Mouse (Mus musculus) intestine, embryonic 16.5 days (tissue): Measurements from ENCODE around the gene Golga5. TPM values are rescaled to one million over a fixed set of nuclear protein-coding genes. Genes with fewer than 3 reads are reported as not detected.

Experiments
- ATAC-seq: fragments of 200-750 bp; cut with Nextera tagmentation; 2 replicates; pipeline ENCODE4 v1.8.0; 2017; ENCODE audit warnings: moderate TSS enrichment, moderate library complexity
- H3K27ac ChIP-seq: fragments of 300-500 bp; sonication (generic); 2 replicates; pipeline ENCODE4 v1.5.1; 2014; ENCODE audit warnings: mild to moderate bottlenecking, low read length
- H3K27me3 ChIP-seq: fragments of 300-500 bp; sonication (generic); replicated peaks from 2 replicates; pipeline ENCODE4 v1.6.1; 2014; ENCODE audit warnings: low read length, control low read depth, mixed read lengths; ENCODE audit not compliant: control insufficient read depth, insufficient read depth
- H3K36me3 ChIP-seq: fragments of 300-500 bp; sonication (generic); 2 replicates; pipeline ENCODE4 v1.6.1; 2014; ENCODE audit warnings: low read length, control low read depth; ENCODE audit not compliant: control insufficient read depth, insufficient read depth
- H3K4me1 ChIP-seq: fragments of 300-500 bp; sonication (generic); 2 replicates; pipeline ENCODE4 v1.6.1; 2014; ENCODE audit warnings: low read length, control low read depth, mixed read lengths; ENCODE audit not compliant: control insufficient read depth, insufficient read depth
- H3K4me2 ChIP-seq: fragments of 300-500 bp; sonication (generic); 2 replicates; pipeline ENCODE4 v1.6.1; 2014; ENCODE audit warnings: low read depth, low read length, control low read depth
- H3K4me3 ChIP-seq: fragments of 300-500 bp; sonication (generic); 2 replicates; pipeline ENCODE4 v1.5.1; 2014; ENCODE audit warnings: mild to moderate bottlenecking, low read length
- H3K9ac ChIP-seq: fragments of 300-500 bp; sonication (generic); 2 replicates; pipeline ENCODE4 v1.6.1; 2014; ENCODE audit warnings: low read depth, low read length
- H3K9me3 ChIP-seq: fragments of 300-500 bp; sonication (generic); 2 replicates; pipeline ENCODE4 v1.6.1; 2016; ENCODE audit warnings: low read length, control low read depth; ENCODE audit not compliant: control insufficient read depth
- WGBS: fragments of 180-500 bp; shearing (Covaris S2); extraction: QIAGEN DNeasy Blood & Tissue Kit; methylation state at CpG from one replicate; pipeline ENCODE4 v1.1.7; 2014; 5-methylcytosine and 5-hydroxymethylcytosine counted together
- polyA plus RNA-seq: library from polyadenylated mRNA; unstranded; fragments of >200 nt; fragmentation: Nextera tagmentation; extraction: Ambion mirVana; gene quantifications from 2 replicates; pipeline ENCODE4 v1.2.1, GENCODE M21; 2015

The Golga5 gene
- polyA plus RNA-seq, 1 experiment from 2014 or later = 31.3 TPM

GRCm38 (mm10) chr12:102429656-102430055 is 39.3 kb upstream of the Golga5 start:
- no peak for ATAC-seq
- Histone ChIP-seq H3K9ac (no peak overlapping the region), H3K4me2 (no peak overlapping the region), H3K4me1 (no peaks in the 10 kb centered on the region), H3K36me3 (no peaks in the 10 kb centered on the region), H3K4me3 (no peak overlapping the region), H3K27me3 (no peaks in the 10 kb centered on the region), H3K9me3 (no peaks in the 10 kb centered on the region), H3K27ac (no peak overlapping the region)
- 96% methylated on average over 5 of the region's 5 CpGs for WGBS

DNA sequence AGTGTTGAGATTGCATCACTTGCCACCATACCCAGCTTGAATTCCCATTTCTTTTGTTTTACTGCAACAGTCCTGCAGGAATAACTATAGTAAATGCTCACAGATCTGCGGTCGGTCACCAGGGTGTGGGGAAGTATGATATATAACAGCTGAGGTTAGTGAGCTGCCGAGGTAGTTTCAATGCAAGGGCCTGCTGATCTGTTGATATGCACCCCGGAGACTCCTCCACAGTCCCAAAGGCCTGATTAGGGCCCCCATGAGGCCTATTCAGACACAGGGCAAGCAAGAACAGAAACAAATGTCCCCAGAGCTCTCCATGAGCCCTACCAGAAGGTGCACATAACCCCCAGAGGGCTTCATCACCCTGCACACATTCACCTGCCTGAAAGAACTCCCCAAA is 38.7 kb upstream of the Golga5 start:
- no peaks in the 10 kb centered on the region for H3K27me3 ChIP-seq
- H3K9me3 ChIP-seq = no peaks in the 10 kb centered on the region
- no peak overlapping the region for H3K27ac ChIP-seq
- WGBS = 90% methylated on average over 4 of the region's 4 CpGs
- H3K4me3 ChIP-seq = no peak overlapping the region
- H3K4me1 ChIP-seq = no peaks in the 10 kb centered on the region
- no peak overlapping the region for H3K4me2 ChIP-seq
- no peak overlapping the region for H3K9ac ChIP-seq
- H3K36me3 ChIP-seq = no peaks in the 10 kb centered on the region
- ATAC-seq = no peak

- Histone ChIP-seq H3K9me3 (no peaks in the 10 kb centered on the region), H3K27me3 (no peaks in the 10 kb centered on the region), H3K4me2 (no peak overlapping the region), H3K36me3 (no peaks in the 10 kb centered on the region), H3K4me1 (no peaks in the 10 kb centered on the region), H3K4me3 (no peak overlapping the region), H3K9ac (no peak overlapping the region), H3K27ac (no peak overlapping the region)
- WGBS = 76% methylated on average over 12 of the region's 12 CpGs
- ATAC-seq = no peak
Measured at GRCm38 (mm10) chr12:102432238-102432637, 36.7 kb upstream of the Golga5 start.

- no peaks in the 10 kb centered on the region for H3K9me3 ChIP-seq
- ATAC-seq = no peak
- 91% methylated on average over 4 of the region's 4 CpGs for WGBS
- no peak overlapping the region for H3K4me3 ChIP-seq
- no peaks in the 10 kb centered on the region for H3K27me3 ChIP-seq
- no peaks in the 10 kb centered on the region for H3K36me3 ChIP-seq
- no peak overlapping the region for H3K27ac ChIP-seq
- peaks cover 3% of the 10 kb centered on the region; the same call in 1 of the 2 replicates for H3K4me1 ChIP-seq
- no peak overlapping the region for H3K9ac ChIP-seq
- no peak overlapping the region for H3K4me2 ChIP-seq
Measured at GRCm38 (mm10) chr12:102434107-102434506, 34.8 kb upstream of the Golga5 start.

GRCm38 (mm10) chr12:102436939-102437526 is 31.9 kb upstream of the Golga5 start:
- no peak overlapping the region for H3K9ac ChIP-seq
- no peaks in the 10 kb centered on the region for H3K27me3 ChIP-seq
- WGBS = 61% methylated on average over 10 of the region's 10 CpGs
- peak overlapping the region; percentile 18; the same call in 1 of the 2 replicates for H3K4me3 ChIP-seq
- H3K27ac ChIP-seq = peak overlapping the region; percentile 52; the same call in 1 of the 2 replicates
- 0 out of 2 replicates have a peak overlapping the region, but pooled peaks have one; percentile 18 for H3K4me2 ChIP-seq
- ATAC-seq = no peak
- H3K9me3 ChIP-seq = no peaks in the 10 kb centered on the region
- no peaks in the 10 kb centered on the region for H3K36me3 ChIP-seq
- H3K4me1 ChIP-seq = peaks cover 3% of the 10 kb centered on the region; the same call in 1 of the 2 replicates

- H3K27ac ChIP-seq = peak overlapping the region; percentile 49; the same call in 1 of the 2 replicates
- no peaks in the 10 kb centered on the region for H3K27me3 ChIP-seq
- peak overlapping the region; percentile 74 for H3K4me3 ChIP-seq
- no peaks in the 10 kb centered on the region for H3K9me3 ChIP-seq
- 66% methylated on average over 5 of the region's 5 CpGs for WGBS
- peak overlapping the region; percentile 15 for H3K9ac ChIP-seq
- H3K4me2 ChIP-seq = peak overlapping the region; percentile 70; the same call in 1 of the 2 replicates
- H3K36me3 ChIP-seq = no peaks in the 10 kb centered on the region
- no peak for ATAC-seq
- H3K4me1 ChIP-seq = peaks cover 3% of the 10 kb centered on the region; the same call in 1 of the 2 replicates
Measured at GRCm38 (mm10) chr12:102437952-102438351, 31.0 kb upstream of the Golga5 start.

GRCm38 (mm10) chr12:102438983-102439631 is 29.8 kb upstream of the Golga5 start:
- no peaks in the 10 kb centered on the region for H3K9me3 ChIP-seq
- H3K27me3 ChIP-seq = no peaks in the 10 kb centered on the region
- peak overlapping the region; percentile 82 for H3K9ac ChIP-seq
- H3K4me1 ChIP-seq = peaks cover 3% of the 10 kb centered on the region; the same call in 1 of the 2 replicates
- H3K4me2 ChIP-seq = peak overlapping the region; percentile 70
- 3% methylated on average over 20 of the region's 20 CpGs for WGBS
- peak overlapping the region; percentile 46; the same call in 1 of the 2 replicates for H3K27ac ChIP-seq
- H3K4me3 ChIP-seq = peak overlapping the region; percentile 74
- peak; percentile 49 for ATAC-seq
- H3K36me3 ChIP-seq = no peaks in the 10 kb centered on the region

DNA sequence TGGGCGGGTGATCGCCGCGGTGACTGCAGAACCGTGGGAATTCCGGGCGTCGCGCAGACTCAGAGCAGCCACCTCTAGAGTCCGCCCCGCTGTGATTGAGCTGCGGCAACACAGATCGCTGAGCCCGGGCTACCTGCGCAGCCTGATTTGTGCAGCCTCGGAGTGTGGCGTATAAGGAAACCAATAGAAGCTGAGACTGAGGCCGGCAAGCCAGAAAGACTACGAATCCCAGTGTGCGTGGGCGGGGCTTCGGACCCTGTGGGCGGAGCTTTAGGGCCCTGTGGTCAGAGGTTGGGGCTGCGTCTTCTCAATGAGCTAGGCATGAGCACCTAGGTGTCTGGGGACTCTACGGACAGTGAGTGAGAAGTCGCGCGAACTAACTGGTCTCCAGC is 29.3 kb upstream of the Golga5 start, which contains the start of gene Lgmn:
TSS of gene Lgmn (minus strand) at position 182 of the 392 bp plus-strand sequence.
- H3K4me2 ChIP-seq = peak within 1 kb of the TSS; percentile 70
- peak within 1 kb of the TSS; percentile 82 for H3K9ac ChIP-seq
- H3K27ac ChIP-seq = peak within 1 kb of the TSS; percentile 46; the same call in 1 of the 2 replicates
- no peaks in the 10 kb centered on the region for H3K27me3 ChIP-seq
- peaks cover 3% of the 10 kb centered on the region; the same call in 1 of the 2 replicates for H3K4me1 ChIP-seq
- WGBS = 0% methylated on average over 28 of the region's 28 CpGs
- H3K4me3 ChIP-seq = peak within 1 kb of the TSS; percentile 74
- H3K9me3 ChIP-seq = no peaks in the 10 kb centered on the region
- peak; percentile 100 for ATAC-seq
- no peaks in the 10 kb centered on the region for H3K36me3 ChIP-seq

GRCm38 (mm10) chr12:102440551-102440950 is 28.4 kb upstream of the Golga5 start:
- H3K27me3 ChIP-seq = no peaks in the 10 kb centered on the region
- H3K4me1 ChIP-seq = peaks cover 3% of the 10 kb centered on the region; the same call in 1 of the 2 replicates
- H3K4me3 ChIP-seq = no peak overlapping the region
- no peak overlapping the region for H3K27ac ChIP-seq
- no peak for ATAC-seq
- H3K4me2 ChIP-seq = no peak overlapping the region
- WGBS = 80% methylated on average over 7 of the region's 7 CpGs
- H3K36me3 ChIP-seq = no peaks in the 10 kb centered on the region
- no peak overlapping the region for H3K9ac ChIP-seq
- no peaks in the 10 kb centered on the region for H3K9me3 ChIP-seq
